Mouse (Mus musculus) myocyte (in vitro differentiated cells): ENCODE data around the gene Myh7.

Experiments used
- E2F4 ChIP-seq: IDR thresholded peaks from one replicate; pipeline ENCODE4 v1.6.1; 2011; ENCODE audit warnings: mild to moderate bottlenecking, control low read depth, moderate library complexity; ENCODE audit not compliant: insufficient read depth
- MAX ChIP-seq: IDR thresholded peaks from one replicate; pipeline ENCODE4 v1.6.1; 2011; ENCODE audit warnings: low read depth, mild to moderate bottlenecking, control low read depth
- MYOD1 ChIP-seq, 3 experiments: IDR thresholded peaks; one replicate each; pipeline ENCODE4 v1.6.1; 2011; ENCODE audit warnings: control low read depth in 2 of 3, low read depth in 2 of 3, mild to moderate bottlenecking in 2 of 3, moderate library complexity in 1 of 3; ENCODE audit not compliant: insufficient read length in 2 of 3, control insufficient read depth in 1 of 3
- MYOG ChIP-seq, 3 experiments: IDR thresholded peaks; one replicate each; pipeline ENCODE4 v1.6.1; 2011; ENCODE audit warnings: control low read depth in 2 of 3, low read depth in 2 of 3, mild to moderate bottlenecking in 2 of 3; ENCODE audit not compliant: insufficient read length in 2 of 3, control insufficient read depth in 1 of 3, insufficient read depth in 1 of 3
- POLR2A ChIP-seq: IDR thresholded peaks from one replicate; pipeline ENCODE4 v1.6.1; 2011; ENCODE audit warnings: low read depth, mild to moderate bottlenecking, control low read depth, moderate library complexity; ENCODE audit not compliant: insufficient read length
- POLR2AphosphoS2 ChIP-seq: IDR thresholded peaks from one replicate; pipeline ENCODE4 v1.6.1; 2011; ENCODE audit warnings: low read depth, control low read depth; ENCODE audit not compliant: insufficient read length
- REST ChIP-seq: IDR thresholded peaks from one replicate; pipeline ENCODE4 v1.6.1; 2011; ENCODE audit warnings: mild to moderate bottlenecking, control low read depth, moderate library complexity; ENCODE audit not compliant: insufficient read depth, insufficient read length
- SRF ChIP-seq: IDR thresholded peaks from one replicate; pipeline ENCODE4 v1.6.1; 2011; ENCODE audit warnings: low read depth; ENCODE audit not compliant: control insufficient read depth, insufficient read length
- TCF12 ChIP-seq: IDR thresholded peaks from one replicate; pipeline ENCODE4 v1.6.1; 2011; ENCODE audit warnings: mild to moderate bottlenecking, control low read depth; ENCODE audit not compliant: poor library complexity, insufficient read depth, severe bottlenecking
- TCF3 ChIP-seq: IDR thresholded peaks from one replicate; pipeline ENCODE4 v1.6.1; 2011; ENCODE audit warnings: low read depth, control low read depth; ENCODE audit not compliant: insufficient read length
- USF1 ChIP-seq: IDR thresholded peaks from one replicate; pipeline ENCODE4 v1.6.1; 2011; ENCODE audit warnings: low read depth, mild to moderate bottlenecking, control low read depth, moderate library complexity

DNA sequence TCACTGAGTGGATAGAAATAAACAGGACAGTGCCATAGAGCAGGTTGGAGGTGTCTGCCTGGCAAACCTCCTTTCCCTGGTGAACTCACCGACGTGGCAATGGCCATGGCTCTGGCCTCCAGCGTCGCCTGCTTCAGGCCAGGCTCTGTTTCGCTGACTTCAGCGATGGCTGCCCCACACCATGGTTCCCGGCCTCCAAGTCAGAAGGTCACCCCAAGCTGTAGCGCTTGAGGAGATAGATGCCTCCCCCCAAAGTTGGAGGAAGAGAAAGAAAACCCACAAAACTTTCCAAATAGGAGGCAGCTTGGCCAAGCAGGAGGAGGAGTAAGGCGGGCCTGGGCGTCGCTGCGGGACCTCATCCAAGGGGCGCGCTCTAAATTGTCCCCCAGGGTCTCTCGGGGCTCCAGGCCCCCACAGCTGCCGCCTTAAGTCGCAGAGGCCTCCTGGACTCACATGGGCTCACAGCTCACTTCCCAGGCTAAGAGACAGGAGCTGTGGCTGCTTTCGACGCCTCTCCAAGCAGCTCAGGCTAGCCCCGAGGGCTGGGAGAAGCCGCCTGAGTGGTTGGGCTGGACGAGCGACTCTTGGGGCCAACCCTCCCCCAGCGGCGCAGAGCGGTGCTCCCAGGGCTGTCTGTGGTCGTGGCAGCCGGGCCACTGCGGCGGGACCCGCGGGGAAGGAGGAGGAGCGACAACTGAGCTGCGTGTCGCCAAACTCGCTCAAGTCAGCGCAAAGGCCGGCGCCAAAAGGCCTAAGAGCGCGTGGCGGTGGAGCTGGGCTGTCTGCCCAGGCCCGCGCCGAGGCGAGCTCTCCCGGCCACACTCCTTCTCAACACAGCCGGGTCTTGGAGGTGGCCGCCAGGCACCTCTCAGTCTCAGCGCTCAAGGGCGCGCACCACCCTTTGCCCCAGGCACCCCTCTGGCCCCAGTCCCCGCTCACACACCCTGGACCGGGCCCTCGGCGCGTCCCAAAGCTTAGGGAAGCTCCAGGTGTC, 68.8 kb downstream of the Myh7 start, which contains the start of gene Efs:
- no peak for TF ChIP-seq MAX
- TF ChIP-seq POLR2A = no peak
- no peak for TF ChIP-seq MYOG (IDR thresholded peaks at IDR 0.05; ENCODE audit: control insufficient read depth in 1 of 3, insufficient read depth in 1 of 3, insufficient read length in 2 of 3, low read depth in 2 of 3)
- peak in 1 of 3 experiments; percentile 11 for TF ChIP-seq MYOD1 (IDR thresholded peaks at IDR 0.05; ENCODE audit: control insufficient read depth in 1 of 3, insufficient read length in 2 of 3, low read depth in 2 of 3)
- TF ChIP-seq REST = no peak
- TF ChIP-seq E2F4 = no peak
- no peak for TF ChIP-seq TCF3
- TF ChIP-seq POLR2AphosphoS2 = no peak
- no peak for TF ChIP-seq USF1
- TF ChIP-seq TCF12 = no peak
- no peak for TF ChIP-seq SRF
